Mouse (Mus musculus) hindbrain, embryonic 12.5 days (tissue): ENCODE results near the gene Dock4. TPM values are rescaled to one million over a fixed set of nuclear protein-coding genes. Genes with fewer than 3 reads are reported as not detected.
"Not testable (repeated sequence)": the region's sequence is repeated elsewhere in the genome, so short reads cannot be mapped to it uniquely, and the experiment has no call there.

Source experiments
- ATAC-seq: fragments of 200-750 bp; cut with Nextera tagmentation; 2 replicates; pipeline ENCODE4 v1.8.0; 2017; ENCODE audit warnings: moderate TSS enrichment; ENCODE audit not compliant: low FRiP score
- H3K27ac ChIP-seq: fragments of 300-500 bp; sonication (generic); 2 replicates; pipeline ENCODE4 v1.5.1; 2016; ENCODE audit warnings: mild to moderate bottlenecking
- H3K27me3 ChIP-seq: fragments of 300-500 bp; sonication (generic); 2 replicates; pipeline ENCODE4 v1.6.1; 2016; ENCODE audit warnings: mild to moderate bottlenecking
- H3K36me3 ChIP-seq: fragments of 300-500 bp; sonication (generic); 2 replicates; pipeline ENCODE4 v1.6.1; 2016; ENCODE audit warnings: mild to moderate bottlenecking
- H3K4me1 ChIP-seq: fragments of 300-500 bp; sonication (generic); 2 replicates; pipeline ENCODE4 v1.6.1; 2016
- H3K4me2 ChIP-seq: fragments of 300-500 bp; sonication (generic); replicated peaks from 2 replicates; pipeline ENCODE4 v1.6.1; 2016; ENCODE audit warnings: mild to moderate bottlenecking
- H3K4me3 ChIP-seq: fragments of 300-500 bp; sonication (generic); 2 replicates; pipeline ENCODE4 v1.5.1; 2016; ENCODE audit warnings: mild to moderate bottlenecking
- H3K9ac ChIP-seq: fragments of 300-500 bp; sonication (generic); 2 replicates; pipeline ENCODE4 v1.6.1; 2016; ENCODE audit warnings: mild to moderate bottlenecking, moderate library complexity
- H3K9me3 ChIP-seq: fragments of 300-500 bp; sonication (generic); replicated peaks from 2 replicates; pipeline ENCODE4 v1.6.1; 2016; ENCODE audit warnings: mild to moderate bottlenecking
- WGBS: fragments of 180-500 bp; shearing (Covaris S2); methylation state at CpG from one replicate; pipeline ENCODE4 v1.1.7; 2016; 5-methylcytosine and 5-hydroxymethylcytosine counted together
- polyA plus RNA-seq: library from polyadenylated mRNA; unstranded; fragments of >200 nt; fragmentation: Nextera tagmentation; extraction: Ambion mirVana; gene quantifications from 2 replicates; pipeline ENCODE4 v1.2.1, GENCODE M21; 2016

Dock4 gene
- polyA plus RNA-seq, 1 experiment from 2014 or later, result 45.0 TPM

- Histone ChIP-seq H3K4me3 (no peak overlapping the region), H3K9ac (no peak overlapping the region), H3K27me3 (no peaks in the 10 kb centered on the region), H3K27ac (no peak overlapping the region), H3K9me3 (no peaks in the 10 kb centered on the region), H3K4me1 (no peaks in the 10 kb centered on the region), H3K36me3 (no peaks in the 10 kb centered on the region), H3K4me2 (no peak overlapping the region)
- 89% methylated on average over 7 of the region's 7 CpGs for WGBS
- no peak for ATAC-seq
These were observed 409.1 kb downstream of the Dock4 start for GRCm38 (mm10) chr12:40854705-40855367.

- no peak for ATAC-seq
- 91% methylated on average over 6 of the region's 7 CpGs for WGBS
These were observed 411.7 kb downstream of the Dock4 start for GRCm38 (mm10) chr12:40857466-40857865.

DNA sequence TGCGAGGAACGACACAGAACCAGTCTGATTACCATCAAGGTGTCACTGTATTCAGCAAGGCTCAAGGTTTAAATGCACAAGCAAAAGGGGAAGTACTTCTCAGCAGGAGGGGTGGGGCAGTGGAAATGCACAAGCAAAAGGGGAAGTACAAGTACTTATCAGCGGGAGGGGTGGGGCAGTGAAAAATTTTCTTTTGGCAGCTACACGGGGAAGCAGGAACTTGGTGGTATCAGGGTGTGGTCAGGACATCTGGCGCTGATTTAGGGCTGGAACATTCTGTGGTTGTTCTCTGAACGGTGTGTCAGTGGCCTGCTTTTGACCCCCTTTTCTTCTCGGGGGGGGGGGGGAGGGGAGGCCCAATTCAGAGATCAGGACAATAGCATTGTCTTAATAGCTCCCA is 413.0 kb downstream of the Dock4 start:
- H3K9ac ChIP-seq, H3K27ac ChIP-seq, H3K4me3 ChIP-seq, H3K9me3 ChIP-seq, H3K4me2 ChIP-seq, H3K36me3 ChIP-seq, H3K27me3 ChIP-seq, ATAC-seq, H3K4me1 ChIP-seq: not testable (repeated sequence)
- WGBS, result 84% methylated on average over 6 of the region's 7 CpGs

More at GRCm38 (mm10) chr12:40857466-40857865, 411.7 kb downstream of the Dock4 start:
- no peaks in the 10 kb centered on the region for H3K27me3 ChIP-seq
- no peaks in the 10 kb centered on the region for H3K9me3 ChIP-seq
- no peak overlapping the region for H3K4me3 ChIP-seq
- H3K27ac ChIP-seq, result no peak overlapping the region
- H3K4me1 ChIP-seq, result no peaks in the 10 kb centered on the region
- H3K9ac ChIP-seq, result no peak overlapping the region
- H3K4me2 ChIP-seq, result no peak overlapping the region
- no peaks in the 10 kb centered on the region for H3K36me3 ChIP-seq

GRCm38 (mm10) chr12:40870387-40870786 is 424.6 kb downstream of the Dock4 start:
- H3K9ac ChIP-seq, result no peak overlapping the region
- H3K27me3 ChIP-seq, result no peaks in the 10 kb centered on the region
- no peaks in the 10 kb centered on the region for H3K36me3 ChIP-seq
- H3K4me1 ChIP-seq, result no peaks in the 10 kb centered on the region
- H3K27ac ChIP-seq, result no peak overlapping the region
- H3K4me2 ChIP-seq, result no peak overlapping the region
- no peak for ATAC-seq
- no peaks in the 10 kb centered on the region for H3K9me3 ChIP-seq
- WGBS, result 93% methylated on average over 5 of the region's 5 CpGs
- H3K4me3 ChIP-seq, result no peak overlapping the region

DNA sequence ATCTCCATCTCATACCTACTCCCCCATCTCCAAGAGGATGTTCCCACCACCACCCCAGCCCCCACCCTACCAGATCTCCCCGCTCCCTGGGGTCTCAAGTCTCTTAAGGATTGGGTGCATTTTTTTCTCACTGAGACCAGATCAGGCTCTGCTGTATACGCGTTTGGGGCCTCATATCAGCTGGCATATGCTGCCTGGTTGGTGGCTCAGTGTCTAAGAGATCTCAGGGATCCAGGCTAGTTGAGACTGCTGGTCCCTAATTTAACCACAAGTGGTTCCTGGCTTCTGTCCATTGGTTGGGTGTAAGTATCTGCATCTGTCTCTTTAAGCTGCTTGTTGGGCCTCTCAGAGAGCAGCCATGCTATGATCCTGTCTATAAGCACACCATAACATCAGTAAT is 427.0 kb downstream of the Dock4 start:
- no peaks in the 10 kb centered on the region for H3K36me3 ChIP-seq
- no peak overlapping the region for H3K9ac ChIP-seq
- H3K9me3 ChIP-seq, result no peaks in the 10 kb centered on the region
- no peaks in the 10 kb centered on the region for H3K4me1 ChIP-seq
- WGBS, result 89% methylated on average over 3 of the region's 3 CpGs
- no peak overlapping the region for H3K4me2 ChIP-seq
- H3K4me3 ChIP-seq, result no peak overlapping the region
- no peak overlapping the region for H3K27ac ChIP-seq
- no peak for ATAC-seq
- no peaks in the 10 kb centered on the region for H3K27me3 ChIP-seq

- not testable (repeated sequence) for H3K27ac ChIP-seq, H3K36me3 ChIP-seq, H3K27me3 ChIP-seq, H3K9ac ChIP-seq, ATAC-seq, H3K9me3 ChIP-seq, H3K4me3 ChIP-seq, H3K4me1 ChIP-seq, H3K4me2 ChIP-seq
- 72% methylated on average over 7 of the region's 7 CpGs for WGBS
These were observed 427.5 kb downstream of the Dock4 start for GRCm38 (mm10) chr12:40873267-40873666.

- ATAC-seq, result no peak
- H3K4me3 ChIP-seq, result no peak overlapping the region
- H3K9ac ChIP-seq, result no peak overlapping the region
- no peaks in the 10 kb centered on the region for H3K4me1 ChIP-seq
- H3K36me3 ChIP-seq, result no peaks in the 10 kb centered on the region
- H3K27ac ChIP-seq, result no peak overlapping the region
- 87% methylated on average over 3 of the region's 3 CpGs for WGBS
- no peaks in the 10 kb centered on the region for H3K27me3 ChIP-seq
- no peak overlapping the region for H3K4me2 ChIP-seq
- H3K9me3 ChIP-seq, result no peaks in the 10 kb centered on the region
These were observed 439.2 kb downstream of the Dock4 start for GRCm38 (mm10) chr12:40884976-40885375.

DNA sequence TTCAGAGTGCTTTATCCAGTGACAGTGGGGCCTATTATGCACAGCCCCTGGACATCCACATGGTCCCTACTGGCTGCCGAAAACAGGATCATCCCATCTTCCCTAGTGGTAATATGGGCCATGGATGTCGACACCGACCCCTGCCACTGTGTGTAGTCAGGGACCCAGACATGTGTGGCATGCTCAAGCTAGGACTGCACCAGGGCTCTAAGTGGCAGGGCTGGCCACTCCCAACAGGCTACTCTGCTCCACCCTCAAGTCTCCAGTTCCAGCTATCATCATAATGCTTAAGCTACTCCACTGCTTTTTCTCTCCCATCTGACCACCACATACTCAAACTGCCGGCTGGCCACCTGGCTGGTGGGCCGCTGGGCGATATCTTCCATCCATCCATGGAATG is 439.6 kb downstream of the Dock4 start:
- Histone ChIP-seq H3K9me3 (no peaks in the 10 kb centered on the region), H3K4me2 (no peak overlapping the region), H3K36me3 (no peaks in the 10 kb centered on the region), H3K27ac (no peak overlapping the region), H3K27me3 (no peaks in the 10 kb centered on the region), H3K4me1 (no peaks in the 10 kb centered on the region), H3K9ac (no peak overlapping the region), H3K4me3 (no peak overlapping the region)
- ATAC-seq, result no peak
- 92% methylated on average over 6 of the region's 6 CpGs for WGBS

DNA sequence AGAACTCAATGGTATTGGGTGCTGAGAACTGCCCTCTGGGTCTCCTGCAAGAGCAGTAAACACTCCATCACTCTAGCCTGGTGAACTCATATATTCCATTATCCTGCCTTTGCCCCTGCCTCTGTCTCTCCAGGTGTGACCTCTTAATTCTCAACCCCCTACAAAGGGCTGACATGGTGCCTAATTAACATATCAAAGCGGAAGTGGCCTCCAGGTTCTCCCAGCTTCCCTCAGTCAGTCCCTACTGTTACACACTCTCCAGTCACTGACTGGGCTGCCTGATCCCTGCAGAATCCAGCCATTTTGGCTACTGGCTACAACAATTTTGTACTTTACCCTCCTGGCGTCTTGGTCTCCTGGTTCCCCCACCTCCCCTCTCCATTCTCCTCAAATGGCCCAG is 441.7 kb downstream of the Dock4 start:
- 59% methylated on average over 2 of the region's 2 CpGs for WGBS
- H3K4me1 ChIP-seq, result no peaks in the 10 kb centered on the region
- no peak overlapping the region for H3K9ac ChIP-seq
- no peaks in the 10 kb centered on the region for H3K27me3 ChIP-seq
- no peaks in the 10 kb centered on the region for H3K36me3 ChIP-seq
- H3K4me2 ChIP-seq, result no peak overlapping the region
- no peak overlapping the region for H3K27ac ChIP-seq
- H3K4me3 ChIP-seq, result no peak overlapping the region
- no peak for ATAC-seq
- no peaks in the 10 kb centered on the region for H3K9me3 ChIP-seq

GRCm38 (mm10) chr12:40888261-40888791 is 442.6 kb downstream of the Dock4 start:
- Histone ChIP-seq H3K36me3 (no peaks in the 10 kb centered on the region), H3K4me3 (no peak overlapping the region), H3K9ac (no peak overlapping the region), H3K4me2 (no peak overlapping the region), H3K9me3 (no peaks in the 10 kb centered on the region), H3K27ac (no peak overlapping the region), H3K4me1 (no peaks in the 10 kb centered on the region), H3K27me3 (no peaks in the 10 kb centered on the region)
- WGBS, result 71% methylated on average over 2 of the region's 2 CpGs
- no peak for ATAC-seq

DNA sequence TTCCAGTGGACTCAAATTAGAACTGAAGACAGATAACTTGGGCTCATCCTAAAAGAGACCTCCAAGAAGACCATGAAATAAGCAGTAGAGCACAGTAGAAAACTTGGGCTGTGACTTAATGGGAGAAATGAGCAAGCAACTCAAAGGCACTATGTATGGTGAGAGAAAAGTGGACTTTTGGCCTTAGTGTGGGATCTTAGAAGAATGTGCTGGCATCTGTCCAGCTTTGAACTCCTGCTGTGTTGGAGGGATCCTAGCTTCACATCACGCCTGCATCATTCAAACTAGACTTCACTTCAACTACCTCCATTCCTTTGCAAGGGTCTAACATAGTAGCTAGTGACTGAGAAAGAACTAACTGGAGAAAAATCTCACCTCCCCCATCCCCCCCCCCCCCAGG is 443.1 kb downstream of the Dock4 start:
- H3K27me3 ChIP-seq, result no peaks in the 10 kb centered on the region
- no peaks in the 10 kb centered on the region for H3K9me3 ChIP-seq
- no peak overlapping the region for H3K4me3 ChIP-seq
- H3K27ac ChIP-seq, result no peak overlapping the region
- WGBS, result 71% methylated on average over 1 of the region's 1 CpGs
- no peaks in the 10 kb centered on the region for H3K4me1 ChIP-seq
- H3K4me2 ChIP-seq, result no peak overlapping the region
- H3K9ac ChIP-seq, result no peak overlapping the region
- no peaks in the 10 kb centered on the region for H3K36me3 ChIP-seq
- no peak for ATAC-seq

DNA sequence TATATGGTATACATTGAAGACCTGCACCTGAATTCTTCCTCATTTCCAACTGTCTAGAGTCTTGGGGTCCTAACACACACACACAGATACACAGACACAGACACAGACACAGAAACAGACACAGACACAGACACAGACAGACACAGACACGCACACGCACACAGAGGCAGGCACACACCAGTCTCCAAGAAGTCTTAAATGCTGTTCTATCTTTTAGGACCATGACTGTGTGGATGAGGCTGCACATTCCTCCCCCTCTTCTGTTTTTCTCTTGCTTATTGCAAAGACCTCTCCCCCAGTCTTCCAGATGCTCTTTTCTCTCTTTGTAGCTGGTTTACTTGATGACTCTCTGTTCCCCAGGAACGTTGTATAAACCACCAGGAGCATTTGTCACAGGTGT is 443.8 kb downstream of the Dock4 start:
- no peak overlapping the region for H3K27ac ChIP-seq
- H3K4me2 ChIP-seq, result no peak overlapping the region
- no peaks in the 10 kb centered on the region for H3K36me3 ChIP-seq
- 89% methylated on average over 3 of the region's 3 CpGs for WGBS
- no peak for ATAC-seq
- H3K4me3 ChIP-seq, result no peak overlapping the region
- no peaks in the 10 kb centered on the region for H3K27me3 ChIP-seq
- no peaks in the 10 kb centered on the region for H3K4me1 ChIP-seq
- H3K9ac ChIP-seq, result no peak overlapping the region
- H3K9me3 ChIP-seq, result no peaks in the 10 kb centered on the region

DNA sequence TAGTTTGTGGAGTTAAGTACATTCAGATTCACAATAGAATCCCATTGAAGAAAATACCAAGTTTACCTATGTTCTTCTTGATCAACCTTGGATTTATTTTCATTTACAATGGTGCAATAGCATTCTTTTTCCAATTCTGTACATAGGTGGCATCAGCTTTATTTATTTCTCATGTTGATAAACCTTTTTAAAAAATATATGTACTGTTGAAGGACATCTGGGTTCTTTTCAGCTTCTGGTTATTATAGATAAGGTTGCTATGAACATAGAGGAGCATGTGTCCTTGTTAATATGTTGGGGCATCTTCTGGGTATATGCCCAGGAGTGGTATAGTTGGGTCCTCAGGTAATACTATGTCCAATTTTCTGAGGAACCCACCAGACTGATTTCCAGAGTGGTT is 445.4 kb downstream of the Dock4 start:
- Histone ChIP-seq H3K9me3 (no peaks in the 10 kb centered on the region), H3K9ac (no peak overlapping the region), H3K27ac (no peak overlapping the region), H3K36me3 (no peaks in the 10 kb centered on the region), H3K27me3 (no peaks in the 10 kb centered on the region), H3K4me3 (no peak overlapping the region), H3K4me1 (no peaks in the 10 kb centered on the region), H3K4me2 (no peak overlapping the region)
- no peak for ATAC-seq
